Mouse (Mus musculus): ENCODE measurements around the gene Tecr. TPM values are rescaled to one million over a fixed set of nuclear protein-coding genes. Genes with fewer than 3 reads are reported as not detected.
A peak's percentile ranks its signal among the peaks of the same experiment; 100 is the strongest.
"Not testable (repeated sequence)": the region's sequence is repeated elsewhere in the genome, so short reads cannot be mapped to it uniquely, and the experiment has no call there.

Tecr gene
- total RNA-seq, 4 experiments from 2014 or later, result 638 to 678 (median 672) TPM

DNA sequence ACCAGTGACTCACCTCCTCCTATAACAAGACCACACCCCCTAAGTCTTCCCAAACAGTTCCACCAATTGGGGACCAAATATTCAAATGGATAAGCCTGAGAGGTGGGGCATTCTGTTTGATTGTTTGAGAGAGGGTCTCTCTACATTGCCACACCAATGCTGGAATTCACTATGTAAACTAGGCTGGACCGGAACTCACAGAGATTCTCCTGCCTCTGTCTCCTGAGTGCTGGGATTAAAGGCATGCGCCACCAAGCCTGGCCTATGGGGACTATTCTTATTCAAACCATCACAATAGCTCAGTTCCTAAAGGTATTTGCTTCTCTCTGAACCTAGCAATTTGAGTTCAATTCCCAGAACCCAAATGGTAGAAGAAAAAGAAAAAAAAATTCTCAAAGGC lies 10.8 kb upstream of the Tecr start:
- no peak for DNase-seq (ENCODE audit: low spot score in 2 of 2)

DNA sequence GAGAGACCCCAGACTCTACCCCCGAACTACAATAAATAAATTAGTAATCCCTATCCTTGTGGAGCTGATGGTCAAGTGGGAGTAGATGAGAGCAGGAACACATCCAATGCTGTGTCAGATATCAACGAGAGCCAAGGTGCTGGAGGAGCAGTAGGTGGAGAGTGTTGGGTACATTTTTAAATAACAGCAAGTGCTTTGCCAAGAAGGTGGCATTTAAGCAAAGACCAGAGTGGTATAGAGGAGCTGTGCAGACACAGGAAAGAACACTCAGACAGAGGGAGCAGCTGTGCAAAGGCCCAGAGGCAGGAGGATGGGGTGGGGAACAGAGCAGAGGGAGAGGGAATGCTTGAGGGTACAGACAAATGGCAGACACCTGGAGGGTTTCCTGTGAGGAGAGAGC lies 9.3 kb upstream of the Tecr start:
- peak in 1 of 2 experiments; percentile 58 for DNase-seq (ENCODE audit: low spot score in 2 of 2)

GRCm38 (mm10) chr8:83616625-83617024 lies 8.9 kb upstream of the Tecr start:
- DNase-seq (ENCODE audit: low spot score in 2 of 2), result no peak

- no peak for DNase-seq (ENCODE audit: low spot score in 2 of 2)
These were observed 5.9 kb upstream of the Tecr start for GRCm38 (mm10) chr8:83613695-83614094.

- no peak for DNase-seq (ENCODE audit: low spot score in 2 of 2)
These were observed 4.2 kb upstream of the Tecr start for GRCm38 (mm10) chr8:83611921-83612320.

DNA sequence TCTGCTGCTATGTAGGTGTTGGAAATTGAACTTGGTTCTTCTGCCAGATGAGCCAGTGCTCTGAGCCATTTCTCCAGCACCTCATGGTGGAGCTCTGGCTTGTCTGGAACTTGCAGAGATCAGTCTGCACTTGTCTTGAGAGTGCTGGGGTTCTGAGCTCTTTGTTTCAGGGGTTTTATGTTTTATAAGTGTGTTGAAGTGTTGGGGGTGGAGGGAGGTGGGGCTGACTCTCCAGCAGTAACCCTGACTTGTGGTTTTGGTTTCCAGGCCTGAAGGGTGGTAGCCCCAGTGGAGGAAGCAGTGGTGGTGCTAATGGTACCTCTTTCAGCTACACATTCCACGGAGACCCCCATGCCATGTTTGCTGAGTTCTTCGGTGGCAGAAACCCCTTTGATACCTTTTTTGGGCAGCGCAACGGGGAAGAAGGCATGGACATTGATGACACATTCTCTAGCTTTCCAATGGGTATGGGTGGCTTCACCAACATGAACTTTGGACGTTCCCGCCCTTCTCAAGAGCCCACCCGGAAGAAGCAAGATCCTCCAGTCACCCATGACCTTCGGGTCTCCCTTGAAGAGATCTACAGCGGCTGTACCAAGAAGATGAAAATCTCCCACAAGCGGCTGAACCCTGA lies 1.9 kb upstream of the Tecr start:
- no peak for DNase-seq (ENCODE audit: low spot score in 2 of 2)

- no peak for DNase-seq (ENCODE audit: low spot score in 2 of 2)
These were observed 1.3 kb upstream of the Tecr start for GRCm38 (mm10) chr8:83609086-83609485.

GRCm38 (mm10) chr8:83608398-83608829 lies 643 bp upstream of the Tecr start:
- peak; percentile 74 to 78 for DNase-seq (ENCODE audit: low spot score in 2 of 2)

GRCm38 (mm10) chr8:83602650-83603029 lies 5.1 kb downstream of the Tecr start:
- DNase-seq (ENCODE audit: low spot score in 2 of 2), result no peak

GRCm38 (mm10) chr8:83599814-83600213 lies 8.0 kb downstream of the Tecr start:
- DNase-seq (ENCODE audit: low spot score in 2 of 2), result no peak

- DNase-seq (ENCODE audit: low spot score in 2 of 2), result no peak
These were observed 9.6 kb downstream of the Tecr start for GRCm38 (mm10) chr8:83598146-83598545.

- no peak for DNase-seq (ENCODE audit: low spot score in 2 of 2)
These were observed 11.4 kb downstream of the Tecr start for GRCm38 (mm10) chr8:83596369-83596768.

DNA sequence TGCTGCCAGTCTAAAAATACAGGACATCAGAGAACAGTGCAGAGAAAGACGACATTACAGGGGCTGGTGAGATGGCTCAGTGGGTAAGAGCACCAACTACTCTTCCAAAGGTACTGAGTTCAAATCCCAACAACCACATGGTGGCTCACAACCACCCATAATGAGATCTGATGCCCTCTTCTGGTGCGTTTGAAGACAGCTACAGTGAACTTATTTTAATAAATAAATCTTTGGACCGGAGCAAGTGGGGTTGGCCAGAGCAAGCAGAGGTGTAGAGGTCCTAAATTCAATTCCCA lies 12.8 kb downstream of the Tecr start:
- DNase-seq (ENCODE audit: low spot score in 2 of 2), result not testable (repeated sequence)

DNA sequence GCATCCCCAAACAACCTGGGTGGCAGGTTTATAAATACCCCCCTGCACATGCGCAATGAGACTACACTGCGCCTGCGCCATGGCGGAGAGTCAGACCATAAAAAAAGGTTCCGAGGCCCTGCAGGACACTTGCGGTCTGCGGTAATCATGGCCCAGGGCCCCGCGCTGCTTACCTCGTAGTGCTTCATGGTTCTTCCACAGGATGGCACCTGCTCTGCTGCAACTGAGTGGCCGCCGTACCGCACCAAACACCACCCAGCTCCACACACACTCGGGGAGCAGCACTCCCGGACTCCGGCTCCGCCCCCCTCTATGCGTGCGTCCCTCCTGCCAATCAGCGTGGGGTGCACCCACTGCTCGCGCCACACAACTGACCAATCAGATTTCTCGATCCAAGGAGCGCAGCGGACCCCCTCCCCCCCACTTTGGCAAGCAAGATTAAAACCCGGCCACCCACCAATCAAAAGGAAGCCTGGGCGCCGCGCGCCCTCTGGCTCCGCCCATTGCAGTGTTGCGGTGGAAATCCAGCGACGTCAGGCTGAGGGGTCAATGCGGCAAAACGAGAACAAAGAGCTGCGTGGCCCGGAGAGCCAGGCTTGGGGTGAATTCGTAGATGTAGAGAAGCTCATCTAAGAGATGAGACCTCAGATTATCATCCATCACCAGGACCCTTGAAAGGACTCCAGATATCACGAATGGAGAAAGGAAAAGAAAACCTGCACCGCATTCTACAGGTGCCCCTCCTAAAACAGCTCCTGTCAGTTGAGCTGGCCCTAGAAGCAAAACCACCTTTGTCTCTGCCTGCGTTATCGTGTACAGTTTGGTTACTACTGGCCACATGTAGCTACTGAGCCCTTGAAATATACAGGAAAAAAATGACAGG lies 13.4 kb downstream of the Tecr start:
- DNase-seq (ENCODE audit: low spot score in 2 of 2), result peak; percentile 91 to 97

DNA sequence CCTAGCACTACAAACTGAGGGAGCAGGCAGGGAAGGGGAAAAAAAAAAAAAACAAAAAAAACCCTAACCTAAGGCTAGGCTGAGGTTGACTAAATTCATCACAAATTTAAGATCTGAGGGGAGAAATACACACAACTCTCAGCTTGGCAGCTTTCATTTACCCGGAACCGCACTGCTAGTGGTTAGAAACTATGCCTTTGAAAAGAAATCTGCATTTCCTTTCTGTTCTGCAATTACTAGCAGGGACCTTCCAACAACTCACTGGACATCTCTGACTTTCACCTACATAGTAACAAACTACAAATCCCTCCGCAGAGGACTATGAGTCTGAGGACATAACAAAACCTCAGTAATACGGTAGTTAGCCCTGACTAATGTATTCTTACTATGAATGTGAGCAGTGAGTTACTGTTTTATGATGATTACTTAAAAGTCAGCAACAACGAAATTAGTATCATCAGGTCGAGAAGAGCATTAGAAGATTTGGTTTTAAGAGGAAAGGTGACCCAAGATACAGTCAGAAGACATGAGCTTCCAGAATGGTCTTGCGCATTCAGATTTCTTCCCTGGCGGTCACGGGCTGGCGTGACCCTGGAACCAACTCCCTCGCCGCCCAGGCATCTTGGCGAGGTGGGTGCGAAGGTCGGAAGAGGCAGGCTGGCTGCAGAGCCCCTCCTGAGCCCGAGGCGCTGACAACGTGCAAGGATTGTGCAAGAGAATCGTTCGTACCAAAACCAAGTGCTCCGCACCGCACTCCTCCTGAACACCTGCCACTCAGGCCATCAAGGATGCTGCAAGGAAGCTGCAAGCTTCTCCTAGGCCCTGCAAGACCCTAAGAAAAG lies 14.2 kb downstream of the Tecr start:
- DNase-seq (ENCODE audit: low spot score in 2 of 2), result no peak

- DNase-seq (ENCODE audit: low spot score in 2 of 2), result no peak
These were observed 15.1 kb downstream of the Tecr start for GRCm38 (mm10) chr8:83592682-83593081.

DNA sequence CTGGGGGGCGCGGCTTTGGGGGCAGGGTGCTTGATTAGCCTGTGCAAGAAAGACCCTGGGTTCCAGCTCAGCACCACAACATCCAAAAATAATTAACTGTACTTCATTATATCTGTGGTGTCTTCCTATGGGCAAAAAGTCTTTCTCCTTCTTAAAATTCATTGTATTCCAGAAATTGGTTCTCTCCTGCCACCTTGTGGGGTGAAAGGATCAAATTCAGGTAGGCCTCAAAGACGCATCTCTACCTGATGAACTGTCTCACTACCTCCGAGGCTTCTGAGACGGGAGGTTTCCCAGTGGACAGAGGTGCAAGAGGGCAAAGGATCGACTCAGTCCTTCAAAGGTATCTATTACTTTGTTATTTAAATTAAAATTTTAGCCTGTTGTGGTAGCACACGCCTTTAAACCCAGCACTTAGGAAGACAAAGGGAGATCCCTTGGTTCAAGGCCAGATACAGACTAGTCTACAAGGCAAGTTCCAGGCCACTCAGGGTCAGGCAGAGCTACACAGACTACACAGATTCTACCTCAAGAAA lies 17.2 kb downstream of the Tecr start:
- no peak for DNase-seq (ENCODE audit: low spot score in 2 of 2)

DNA sequence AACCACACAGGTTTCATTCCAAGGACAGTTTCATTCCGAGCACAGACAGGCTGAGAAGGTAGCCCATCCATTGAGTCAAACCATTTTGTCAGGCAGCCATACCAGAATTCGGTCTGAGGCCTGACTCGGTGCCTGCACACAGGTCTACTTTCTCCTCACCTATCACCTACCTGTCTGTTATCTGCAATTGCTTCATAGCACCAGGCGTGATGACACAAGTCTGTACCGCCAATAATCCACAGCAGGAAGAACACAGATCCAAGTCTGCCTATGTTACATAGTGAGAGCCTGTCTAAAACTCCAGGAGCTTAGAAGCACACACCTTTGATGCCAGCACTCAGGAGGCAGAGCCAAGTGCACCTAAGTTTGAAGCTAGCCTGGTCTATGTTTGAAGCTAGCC lies 18.9 kb downstream of the Tecr start:
- no peak for DNase-seq (ENCODE audit: low spot score in 2 of 2)

- no peak for DNase-seq (ENCODE audit: low spot score in 2 of 2)
These were observed 20.1 kb downstream of the Tecr start for GRCm38 (mm10) chr8:83587644-83588043.

DNA sequence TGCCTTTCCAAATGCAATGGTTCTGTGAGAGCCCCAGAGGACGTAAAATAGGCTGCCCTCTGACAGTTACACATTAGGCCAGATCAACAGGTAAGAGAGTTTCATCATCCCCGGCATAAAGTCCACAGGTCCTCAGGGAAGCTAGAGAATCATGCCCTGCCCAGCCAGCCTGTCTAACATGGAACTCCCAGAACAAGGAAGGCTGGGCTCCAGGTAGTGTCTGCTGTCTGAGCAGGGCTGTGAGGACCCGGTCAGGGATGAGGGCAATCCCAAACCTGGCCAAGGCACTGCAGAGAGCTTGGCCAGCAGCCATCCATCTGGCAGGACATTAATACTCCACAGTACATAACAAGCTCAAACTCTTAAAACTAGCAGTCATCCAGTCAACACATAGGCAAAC lies 22.4 kb downstream of the Tecr start:
- no peak for DNase-seq (ENCODE audit: low spot score in 2 of 2)

DNA sequence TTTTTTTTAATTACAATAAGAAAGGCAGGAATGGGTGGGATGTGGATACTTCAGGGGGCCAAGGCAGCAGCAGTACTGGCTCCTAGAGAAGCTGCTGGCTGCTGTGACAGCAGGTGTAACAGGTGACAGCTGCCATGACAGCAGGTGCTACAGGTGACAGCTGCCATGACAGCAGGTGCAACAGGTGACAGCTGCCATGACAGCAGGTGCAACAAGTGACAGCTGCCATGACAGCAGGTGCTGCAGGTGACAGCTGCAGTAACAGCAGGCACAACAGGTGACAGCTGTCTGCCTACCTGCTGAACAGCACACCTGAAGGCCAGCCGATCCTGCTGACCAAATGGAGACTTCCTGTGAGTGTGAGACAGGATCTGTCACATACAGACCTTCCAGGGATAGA lies 23.0 kb downstream of the Tecr start:
- no peak for DNase-seq (ENCODE audit: low spot score in 2 of 2)

GRCm38 (mm10) chr8:83583236-83583635 lies 24.5 kb downstream of the Tecr start:
- DNase-seq (ENCODE audit: low spot score in 2 of 2), result no peak

Measured in left cerebral cortex, adult 8-10 months (tissue).